Mouse (Mus musculus): ENCODE measurements around the gene B3galt6.

The B3galt6 gene

GRCm38 (mm10) chr4:155991211-155991907, 1.1 kb downstream of the B3galt6 start:
- no peak for DNase-seq

DNA sequence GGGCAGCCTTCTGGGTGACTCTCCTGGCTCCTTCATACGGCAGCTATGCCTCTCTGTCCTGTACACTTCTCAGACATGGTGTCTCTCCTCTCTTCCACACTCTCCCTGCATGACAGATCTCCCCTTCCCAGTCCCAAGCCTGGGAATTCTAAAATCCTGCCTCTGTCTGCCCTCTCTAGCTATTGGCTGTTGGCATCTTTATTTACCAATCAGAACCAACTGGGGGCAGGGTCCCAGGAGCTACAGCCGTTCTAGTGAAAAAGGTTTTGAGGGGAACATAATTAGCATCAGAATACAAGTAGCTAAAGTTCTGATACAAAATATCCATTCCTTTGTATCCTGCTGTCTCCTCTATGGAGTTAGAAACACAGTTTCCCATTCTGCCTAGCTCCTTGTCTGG, 8.7 kb downstream of the B3galt6 start:
- DNase-seq = no peak

DNA sequence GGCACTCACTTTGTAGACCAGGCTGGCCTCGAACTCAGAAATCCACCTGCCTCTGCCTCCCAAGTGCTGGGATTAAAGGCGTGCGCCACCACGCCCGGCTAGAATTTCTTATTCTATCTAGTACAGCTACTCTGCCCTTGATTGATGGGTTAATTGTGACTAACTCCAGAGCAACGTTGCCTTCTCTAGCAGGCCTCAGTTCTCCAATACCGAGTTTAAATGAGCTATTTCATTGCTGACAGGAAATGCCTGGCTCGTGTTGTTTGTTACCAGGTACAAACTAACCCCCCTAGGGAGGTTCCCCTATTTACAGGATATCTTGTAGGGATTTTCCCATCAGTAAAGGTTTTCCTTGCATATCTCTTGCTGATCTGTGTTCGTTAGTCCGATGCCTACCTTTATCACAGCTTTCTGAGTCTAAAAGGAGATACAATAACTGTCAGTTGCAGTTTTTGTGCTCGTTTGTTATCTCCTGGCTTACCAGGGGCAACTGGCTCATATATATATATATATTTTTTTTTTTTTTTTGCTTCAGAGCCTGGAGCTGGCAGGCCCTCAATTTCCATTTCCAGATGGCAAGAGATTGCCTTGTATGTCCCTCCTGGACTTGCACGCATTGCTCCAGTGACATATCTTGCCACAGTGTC, 10.9 kb downstream of the B3galt6 start:
- no peak for DNase-seq

- DNase-seq = no peak
These were observed 19.2 kb downstream of the B3galt6 start for GRCm38 (mm10) chr4:155973239-155973638.

DNA sequence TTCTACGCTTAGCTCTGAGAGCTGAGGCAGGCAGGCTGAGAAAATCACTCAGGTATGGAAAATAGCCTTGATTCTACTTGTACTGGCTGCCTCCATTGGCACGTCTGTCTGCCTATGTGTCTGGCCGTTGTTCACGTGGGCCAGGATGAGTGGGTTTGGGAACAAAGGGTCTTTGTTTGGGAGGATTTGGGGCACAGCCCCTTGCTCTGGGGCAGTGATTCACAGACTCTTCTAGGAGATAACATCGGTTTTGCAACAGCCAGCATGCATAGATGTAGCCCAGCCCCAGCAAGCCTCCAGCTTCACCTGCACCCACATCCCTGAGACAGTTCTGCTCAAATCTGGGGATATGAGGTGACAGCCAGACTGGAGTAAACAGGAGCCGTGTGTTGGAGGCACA, 19.8 kb downstream of the B3galt6 start:
- DNase-seq = no peak

DNA sequence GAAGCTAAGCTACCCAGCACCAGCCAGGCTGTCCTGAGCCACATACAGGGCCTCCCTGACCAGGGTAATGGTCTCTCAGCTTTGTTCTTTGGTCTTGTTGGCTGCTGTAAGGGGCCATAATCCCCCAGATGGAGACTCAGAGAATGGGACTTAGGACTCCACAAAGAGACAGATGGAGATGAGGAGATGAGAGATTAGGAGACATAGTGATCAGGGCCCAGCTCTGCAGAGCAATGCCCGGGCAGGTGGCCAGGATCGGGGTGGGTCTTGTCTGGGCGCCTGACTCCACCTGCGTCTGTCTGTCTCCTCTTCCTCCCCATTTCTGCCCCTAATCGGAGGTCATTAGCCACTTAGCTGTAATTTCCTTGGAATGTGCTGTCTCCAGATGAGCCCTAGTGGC, 22.2 kb downstream of the B3galt6 start:
- no peak for DNase-seq

- DNase-seq = no peak
These were observed 23.3 kb downstream of the B3galt6 start for GRCm38 (mm10) chr4:155969043-155969653.

- DNase-seq = no peak
These were observed 28.1 kb downstream of the B3galt6 start for GRCm38 (mm10) chr4:155964396-155964795.

DNA sequence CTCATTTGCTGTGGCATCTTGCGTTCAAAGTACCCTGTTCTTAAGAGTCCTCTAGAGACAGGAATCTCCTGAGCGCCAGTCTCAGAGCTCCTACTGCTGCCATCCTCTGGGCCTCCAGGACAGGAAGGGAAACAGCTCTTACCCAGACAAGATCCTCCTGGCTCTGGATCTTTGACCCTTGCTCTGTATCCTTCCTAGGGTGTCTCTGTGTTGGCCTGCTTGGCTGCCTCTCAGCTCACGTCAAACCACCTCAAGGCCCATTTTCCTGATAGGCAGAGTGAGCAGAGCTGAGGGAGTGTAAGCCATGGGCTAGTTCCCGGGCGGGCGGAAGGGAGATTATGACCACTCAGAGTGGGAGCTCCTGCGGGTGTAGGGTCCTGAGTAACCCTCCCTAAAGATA, 29.3 kb downstream of the B3galt6 start:
- no peak for DNase-seq

DNA sequence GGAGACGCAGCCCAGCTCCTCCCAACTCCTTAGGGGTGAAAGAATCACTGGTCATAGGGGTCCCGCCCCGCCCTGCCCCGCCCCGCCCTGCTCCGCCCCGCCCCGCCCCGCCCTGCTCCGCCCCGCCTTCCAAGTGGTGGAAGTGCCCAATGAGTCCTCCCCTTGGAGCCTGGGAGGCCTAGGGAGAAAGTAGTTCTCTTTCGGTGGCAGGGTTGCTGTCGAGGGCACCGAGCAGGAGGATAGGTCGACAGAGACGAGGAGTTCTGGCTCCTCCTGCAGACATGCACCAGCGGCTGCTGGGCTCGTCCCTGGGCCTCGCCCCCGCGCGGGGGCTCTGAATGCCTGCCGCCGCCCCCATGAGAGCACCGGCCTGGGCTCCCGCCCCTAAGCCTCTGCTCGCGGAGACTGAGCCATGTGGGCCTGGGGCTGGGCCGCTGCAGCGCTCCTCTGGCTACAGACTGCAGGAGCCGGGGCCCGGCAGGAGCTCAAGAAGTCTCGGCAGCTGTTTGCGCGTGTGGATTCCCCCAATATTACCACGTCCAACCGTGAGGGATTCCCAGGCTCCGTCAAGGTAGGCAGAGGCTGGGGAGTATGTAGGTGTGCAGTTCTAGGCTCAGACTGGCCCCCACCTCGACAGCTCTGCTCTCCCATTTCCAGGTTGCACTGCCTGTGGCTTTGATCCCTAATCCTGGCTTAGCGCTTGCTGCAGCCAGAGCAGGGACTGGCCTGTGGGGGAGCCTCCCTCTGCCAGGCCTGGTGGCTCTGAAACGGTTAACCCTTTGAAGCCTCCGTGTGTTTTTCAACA, 30.1 kb downstream of the B3galt6 start, which contains the start of gene C1qtnf12:
C1qtnf12 (plus strand) TSS at position 152 of the 805 bp plus-strand sequence.
- DNase-seq = peak; percentile 75

- DNase-seq = peak; percentile 87
These were observed 33.2 kb downstream of the B3galt6 start for GRCm38 (mm10) chr4:155959275-155959674.

DNA sequence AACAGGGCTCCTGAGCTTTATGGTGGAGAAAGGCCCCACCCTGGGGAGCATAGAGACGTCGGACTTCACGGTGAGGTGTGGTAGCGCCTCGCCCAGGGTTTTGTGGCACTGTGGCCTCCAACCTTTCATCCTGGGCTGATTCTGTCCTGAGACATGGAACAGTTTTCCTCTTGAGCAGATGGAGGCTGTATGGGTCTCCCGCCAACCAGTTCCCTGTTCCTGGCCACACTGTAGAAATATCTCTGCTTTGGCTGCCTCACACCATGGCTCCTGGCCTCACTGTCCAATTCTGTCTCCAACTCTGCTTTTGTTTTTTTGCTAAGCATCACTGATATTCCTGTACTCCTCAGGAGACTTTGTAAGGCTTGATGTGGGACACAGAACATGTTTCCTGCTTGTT, 37.0 kb downstream of the B3galt6 start:
- DNase-seq = no peak

DNA sequence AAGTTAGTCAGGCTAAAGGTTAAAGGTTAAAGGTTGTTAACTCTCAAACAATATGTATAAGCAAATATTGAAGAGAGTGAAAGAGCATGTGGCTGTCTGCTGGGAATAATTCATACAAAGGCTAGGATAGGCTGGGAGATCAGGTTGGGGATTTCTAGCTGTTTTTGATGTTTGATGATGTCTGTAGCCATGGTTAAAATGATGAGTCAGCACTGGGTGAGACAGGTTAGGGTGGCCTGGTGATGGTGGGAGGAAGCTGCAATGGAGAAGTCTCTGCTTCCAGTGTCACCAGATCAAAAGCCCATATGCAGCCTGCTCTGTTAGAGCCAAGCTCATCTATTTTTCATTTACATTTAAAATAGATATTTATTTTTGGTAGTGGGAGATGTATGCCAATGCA, 45.4 kb downstream of the B3galt6 start:
- no peak for DNase-seq

DNA sequence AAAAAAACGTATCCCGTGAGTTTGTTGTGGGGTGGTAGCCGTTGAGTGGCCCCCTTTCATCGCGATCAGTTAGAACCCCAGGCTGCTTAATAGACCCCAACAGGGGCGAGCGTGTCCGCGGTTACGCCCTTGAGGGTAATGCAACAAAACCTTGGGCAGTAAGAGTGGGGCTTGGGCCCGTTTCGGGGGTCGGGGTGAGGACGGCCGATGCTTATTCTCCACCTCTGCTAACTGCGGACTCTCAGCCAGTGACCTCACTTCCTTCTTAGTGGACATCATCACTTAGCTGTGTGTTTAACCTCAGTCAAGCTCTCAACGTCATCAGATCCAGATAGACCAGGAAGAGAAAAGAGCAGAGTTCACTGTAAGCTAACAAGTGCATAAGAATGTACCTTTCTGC, 48.2 kb downstream of the B3galt6 start:
- DNase-seq = no peak

DNA sequence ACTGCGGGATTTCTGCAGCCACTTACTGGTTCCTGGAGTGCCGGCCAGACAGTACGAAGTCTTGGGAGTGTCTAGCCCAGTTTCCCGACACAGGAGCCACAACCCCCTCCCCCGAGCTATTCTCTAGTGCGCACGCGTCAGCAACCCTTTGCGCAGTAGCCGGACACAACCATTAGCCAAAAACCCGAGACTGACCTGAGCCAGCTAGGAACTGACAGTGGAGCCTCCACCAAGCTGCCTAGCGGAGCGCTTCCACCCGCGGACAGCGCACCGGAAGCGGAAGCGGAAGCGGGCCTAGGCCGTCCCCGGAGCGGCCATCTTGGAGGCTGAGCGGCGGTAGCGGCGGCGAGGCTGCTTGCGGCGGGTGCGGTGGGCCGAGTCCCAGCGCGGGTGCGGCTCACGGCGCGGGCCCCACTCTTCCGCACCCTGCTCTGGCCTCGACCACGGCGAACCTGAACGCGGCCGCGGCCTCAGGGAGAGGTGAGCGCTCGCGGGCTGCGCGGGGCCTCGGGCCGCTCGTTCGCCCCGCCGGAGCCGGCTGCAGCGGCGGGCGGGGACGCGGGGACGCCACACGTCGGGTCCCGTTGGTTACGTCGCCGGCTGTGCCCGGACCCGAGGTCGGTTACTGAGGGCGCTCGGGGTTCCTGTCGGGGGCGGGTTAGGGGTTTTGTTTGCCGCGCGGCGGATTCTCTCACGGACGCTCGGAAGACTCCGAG, 48.8 kb downstream of the B3galt6 start, which contains the start of gene Ube2j2:
Ube2j2 (plus strand) TSS at position 298 of the 716 bp plus-strand sequence.
- DNase-seq = peak; percentile 96

- no peak for DNase-seq
These were observed 49.4 kb downstream of the B3galt6 start for GRCm38 (mm10) chr4:155943049-155943452.

Measured in embryo, embryonic 11 days (tissue).